Mouse (Mus musculus): ENCODE data around the gene Cep57l1. TPM values are rescaled to one million over a fixed set of nuclear protein-coding genes. Genes with fewer than 3 reads are reported as not detected.
A peak's percentile ranks its signal among the peaks of the same experiment; 100 is the strongest.
"Not testable (repeated sequence)": the region's sequence is repeated elsewhere in the genome, so short reads cannot be mapped to it uniquely, and the experiment has no call there.

Cep57l1 gene
- total and polyA plus RNA-seq, 3 experiments, result 16.7 to 19.2 TPM; not detected in 1

DNA sequence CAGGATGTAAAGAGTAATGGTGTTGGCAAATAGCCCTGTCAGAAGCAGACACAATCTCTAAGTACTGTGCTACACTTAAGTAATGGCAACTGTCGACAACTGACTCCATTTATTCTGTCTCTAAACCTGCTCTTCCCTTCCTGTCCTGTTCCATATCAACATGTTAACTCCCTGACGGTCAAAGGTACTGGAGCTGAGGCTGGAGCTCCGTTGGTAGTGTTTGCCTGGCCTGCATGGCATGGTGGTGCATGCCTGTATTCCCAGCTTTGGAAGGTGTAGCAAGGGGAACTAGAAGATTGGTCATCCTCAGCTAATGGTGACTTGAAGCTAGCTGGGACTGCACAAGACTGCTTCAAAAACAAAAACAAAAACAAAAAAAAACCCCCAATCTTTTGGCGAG lies 14.2 kb upstream of the Cep57l1 start (continued):
- TF ChIP-seq MEF2A (IDR thresholded peaks at IDR 0.05; ENCODE audit: extremely low read depth, insufficient replicate concordance, low read depth, low read length, poor library complexity, severe bottlenecking), result no peak
- TF ChIP-seq UBTF (IDR thresholded peaks at IDR 0.05; ENCODE audit: borderline replicate concordance, insufficient read depth, low read depth, low read length), result no peak
- TF ChIP-seq NRF1 (IDR thresholded peaks at IDR 0.05; ENCODE audit: insufficient read depth, low read depth, low read length, poor library complexity, severe bottlenecking), result no peak

GRCm38 (mm10) chr10:41823282-41823675 lies 13.6 kb upstream of the Cep57l1 start:
- peak; percentile 58 for TF ChIP-seq ZNF384 (IDR thresholded peaks at IDR 0.05; ENCODE audit: low read depth, low read length)
- H3K9ac ChIP-seq (ENCODE audit: control insufficient read depth, low read depth, low read length, poor library complexity, severe bottlenecking); DNase-seq (ENCODE audit: low read depth, low spot score); H3K79me2 ChIP-seq (ENCODE audit: control insufficient read depth, insufficient read depth, low read length, poor library complexity); H3K27ac ChIP-seq (ENCODE audit: control insufficient read depth, low read depth, low read length); H3K27me3 ChIP-seq (ENCODE audit: control insufficient read depth in 1 of 2, insufficient read depth in 2 of 2, low read length in 2 of 2); H3K4me3 ChIP-seq (ENCODE audit: control insufficient read depth in 1 of 2, insufficient read depth in 1 of 2, low read depth in 2 of 2, low read length in 2 of 2); H3K9me3 ChIP-seq (replicated peaks; ENCODE audit: insufficient read depth, low read length): not testable (repeated sequence)
- Histone ChIP-seq H3K4me1 (ENCODE audit: control insufficient read depth in 1 of 2, insufficient read depth in 2 of 2, low read length in 2 of 2) (peaks cover 8 to 18% of the 10 kb centered on the region in 2 experiments), H3K36me3 (ENCODE audit: control insufficient read depth in 1 of 2, insufficient read depth in 2 of 2, low read length in 2 of 2) (peaks cover 0 to 20% of the 10 kb centered on the region in 2 experiments; a peak in 2 of 4 replicates)

DNA sequence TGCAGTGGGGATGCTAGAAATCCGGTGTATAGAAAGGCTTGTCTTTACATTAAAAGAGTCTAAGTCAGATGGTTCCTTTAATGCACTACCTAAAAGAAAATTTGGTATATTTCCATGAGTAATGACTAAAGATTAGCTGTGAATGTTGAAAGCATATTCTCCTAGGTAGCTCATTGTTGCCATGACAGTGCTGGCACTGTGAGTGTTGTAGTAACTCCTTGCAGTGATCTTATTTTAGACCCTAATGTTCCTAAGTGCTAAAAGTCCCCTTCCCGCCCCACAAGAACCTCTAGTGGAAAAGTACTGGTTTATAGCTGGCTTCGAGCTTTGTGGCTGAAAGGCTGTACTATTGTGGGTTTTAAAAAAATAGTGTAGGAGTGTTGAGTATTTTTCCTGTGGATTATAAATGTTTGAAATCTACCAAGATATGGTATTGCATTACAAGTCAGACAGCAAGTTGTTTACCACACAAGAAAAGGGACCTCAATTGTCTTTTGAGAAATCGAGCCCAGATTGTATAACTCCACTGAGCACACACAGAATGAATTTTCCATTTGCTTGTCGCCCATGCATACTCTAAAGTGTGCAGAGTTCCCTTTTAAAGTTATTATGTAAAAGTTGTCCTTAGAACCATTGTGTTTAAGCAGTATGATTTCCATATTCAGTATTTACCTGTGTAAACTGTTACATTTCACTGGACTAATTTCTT lies 13.1 kb upstream of the Cep57l1 start:
- TF ChIP-seq NRF1 (IDR thresholded peaks at IDR 0.05; ENCODE audit: insufficient read depth, low read depth, low read length, poor library complexity, severe bottlenecking), result no peak
- TF ChIP-seq CHD2 (IDR thresholded peaks at IDR 0.05; ENCODE audit: low read length), result no peak
- no peak for TF ChIP-seq USF2 (IDR thresholded peaks at IDR 0.05; ENCODE audit: borderline replicate concordance in 1 of 2, insufficient read depth in 1 of 2, low read depth in 1 of 2, low read length in 2 of 2)
- no peak for TF ChIP-seq BHLHE40 (IDR thresholded peaks at IDR 0.05; ENCODE audit: borderline replicate concordance, low read depth, low read length)
- TF ChIP-seq MAFK (IDR thresholded peaks at IDR 0.05; ENCODE audit: borderline replicate concordance, low read depth, low read length), result no peak
- no peak for TF ChIP-seq HCFC1 (IDR thresholded peaks at IDR 0.05; ENCODE audit: low read depth, low read length)
- TF ChIP-seq TAL1 (IDR thresholded peaks at IDR 0.05; ENCODE audit: low read length), result no peak
- TF ChIP-seq GABPA (IDR thresholded peaks at IDR 0.05; ENCODE audit: low read depth, low read length), result no peak
- TF ChIP-seq EP300 (IDR thresholded peaks at IDR 0.05; ENCODE audit: low read depth in 1 of 2, low read length in 2 of 2), result no peak
- no peak for TF ChIP-seq E2F4 (IDR thresholded peaks at IDR 0.05; ENCODE audit: borderline replicate concordance, low read depth, low read length)
- TF ChIP-seq KAT2A (conservative IDR thresholded peaks at IDR 0.05; ENCODE audit: low read depth, low read length), result no peak
- no peak for TF ChIP-seq MYB (IDR thresholded peaks at IDR 0.05; ENCODE audit: low read depth, low read length)
- no peak for TF ChIP-seq ZC3H11A (IDR thresholded peaks at IDR 0.05; ENCODE audit: low read depth, low read length)
- no peak for TF ChIP-seq UBTF (IDR thresholded peaks at IDR 0.05; ENCODE audit: borderline replicate concordance, insufficient read depth, low read depth, low read length)
- no peak for TF ChIP-seq ELF1 (IDR thresholded peaks at IDR 0.05; ENCODE audit: low read depth, low read length)
- TF ChIP-seq NELFE (IDR thresholded peaks at IDR 0.05; ENCODE audit: low read depth, low read length), result no peak
- peaks cover 0 to 15% of the 10 kb centered on the region in 2 experiments; a peak in 2 of 4 replicates for H3K36me3 ChIP-seq (ENCODE audit: control insufficient read depth in 1 of 2, insufficient read depth in 2 of 2, low read length in 2 of 2)
- peaks cover 2% of the 10 kb centered on the region; the same call in 1 of the 2 replicates for H3K79me2 ChIP-seq (ENCODE audit: control insufficient read depth, insufficient read depth, low read length, poor library complexity)
- H3K4me1 ChIP-seq (ENCODE audit: control insufficient read depth in 1 of 2, insufficient read depth in 2 of 2, low read length in 2 of 2), result peaks cover 6 to 12% of the 10 kb centered on the region in 2 experiments
- H3K27ac ChIP-seq (ENCODE audit: control insufficient read depth, low read depth, low read length), result no peak overlapping the region
- DNase-seq (ENCODE audit: low read depth, low spot score), result no peak
- no peak overlapping the region for H3K4me3 ChIP-seq (ENCODE audit: control insufficient read depth in 1 of 2, insufficient read depth in 1 of 2, low read depth in 2 of 2, low read length in 2 of 2)
- no peaks in the 10 kb centered on the region for H3K9me3 ChIP-seq (replicated peaks; ENCODE audit: insufficient read depth, low read length)
- no peaks in the 10 kb centered on the region for H3K27me3 ChIP-seq (ENCODE audit: control insufficient read depth in 1 of 2, insufficient read depth in 2 of 2, low read length in 2 of 2)
- no peak overlapping the region for H3K9ac ChIP-seq (ENCODE audit: control insufficient read depth, low read depth, low read length, poor library complexity, severe bottlenecking)
